Mouse (Mus musculus) 3T3-L1 (cell line): ENCODE measurements around the gene Kcnab2.
A peak's percentile ranks its signal among the peaks of the same experiment; 100 is the strongest.

Source experiments
- DNase-seq: peaks from one replicate; pipeline ENCODE4 v3.0.0-alpha.2; 2015; ENCODE audit warnings: low read depth, low spot score

The Kcnab2 gene

GRCm38 (mm10) chr4:152392192-152392591 lies 85.5 kb downstream of the Kcnab2 start:
- no peak for DNase-seq

DNA sequence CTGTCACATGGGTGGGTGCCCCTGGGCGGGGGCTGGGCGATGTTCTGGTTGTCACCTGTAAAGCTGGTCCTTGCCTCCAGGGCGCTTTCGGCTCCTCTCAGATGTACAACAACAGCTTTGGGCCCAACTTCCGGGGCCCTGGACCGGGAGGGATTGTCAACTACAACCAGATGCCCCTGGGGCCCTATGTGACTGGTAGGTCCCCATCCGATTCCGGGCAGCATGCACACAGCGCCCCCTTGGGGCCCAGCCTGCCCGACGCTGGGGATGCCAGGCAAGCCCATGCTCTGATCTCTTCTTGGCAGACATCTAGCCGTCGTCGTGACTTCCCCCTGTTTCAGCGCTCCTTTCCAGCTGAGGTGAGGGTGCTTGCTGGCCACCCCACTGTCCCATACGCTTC lies 92.0 kb downstream of the Kcnab2 start:
- no peak for DNase-seq

DNA sequence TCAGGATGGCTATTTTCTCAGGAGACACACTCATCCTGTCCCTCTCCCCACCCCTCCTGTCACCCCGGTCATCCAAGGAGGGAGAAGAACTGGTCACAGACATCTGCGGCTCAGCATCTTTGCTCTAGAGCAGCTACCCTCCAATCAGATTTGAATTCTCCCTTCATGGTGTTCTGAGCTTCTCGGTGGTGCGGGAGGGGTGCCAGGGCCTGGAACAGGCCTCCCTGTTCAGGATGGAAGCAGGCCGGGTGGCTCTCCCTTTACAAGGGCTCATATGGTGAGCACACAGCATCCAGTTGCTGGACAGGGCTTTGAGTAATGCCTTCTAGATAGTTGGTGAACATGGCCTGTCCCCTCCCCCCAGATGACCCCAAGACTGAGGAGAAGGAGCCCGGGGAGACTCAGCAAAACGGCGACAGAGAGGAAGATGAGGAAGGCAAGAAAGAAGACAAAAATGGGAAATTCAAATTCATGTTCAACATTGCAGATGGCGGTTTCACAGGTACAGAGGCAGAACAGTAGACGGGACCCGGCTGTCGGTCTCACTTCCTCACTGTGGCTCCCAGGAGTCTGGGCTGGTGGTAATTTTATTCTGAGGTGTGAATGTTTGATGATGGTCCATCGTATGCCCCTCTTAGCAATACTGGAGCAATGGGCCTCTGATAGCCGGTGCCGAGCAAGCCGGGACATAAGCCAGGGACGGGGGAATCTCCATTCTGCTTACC lies 95.0 kb downstream of the Kcnab2 start:
- DNase-seq, result no peak

DNA sequence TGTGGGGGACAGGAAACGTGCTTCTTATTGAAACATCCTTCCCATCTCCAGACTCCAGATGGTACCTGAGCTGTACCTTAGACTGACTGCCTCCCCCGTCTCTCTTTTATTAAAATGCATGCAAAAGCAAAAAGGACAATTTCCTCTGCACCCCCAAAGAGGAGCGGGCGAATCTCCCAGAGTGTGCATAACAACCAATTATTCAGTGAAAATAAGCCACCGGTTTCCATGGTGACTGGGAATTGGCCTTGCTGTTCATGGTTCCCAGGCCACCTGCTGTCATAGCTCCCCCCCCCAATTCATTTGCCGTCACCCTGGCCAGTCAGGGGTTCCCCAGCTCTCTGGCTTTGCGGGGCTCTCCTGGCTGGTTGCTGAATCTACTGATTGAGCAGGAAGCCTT lies 112.4 kb downstream of the Kcnab2 start:
- DNase-seq, result no peak

DNA sequence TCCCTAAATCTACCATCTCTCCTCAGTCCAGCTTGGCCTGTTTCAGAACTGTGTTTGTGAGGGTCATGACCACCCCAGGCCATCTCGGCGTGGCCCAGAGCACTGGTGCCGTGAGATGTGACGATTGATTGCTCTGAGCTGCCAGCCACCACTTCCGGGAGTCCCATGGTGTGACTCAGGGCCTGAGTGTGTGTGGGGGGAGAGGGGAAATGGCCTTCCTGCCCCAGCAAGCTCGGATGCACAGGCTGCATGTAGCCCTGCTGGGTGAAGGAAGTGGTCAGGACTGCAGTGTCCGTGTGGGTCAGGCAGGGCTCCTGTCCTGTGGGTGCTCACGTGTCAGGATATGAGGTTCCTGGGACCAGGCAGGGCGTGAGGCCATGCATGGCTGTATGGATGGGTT lies 115.5 kb downstream of the Kcnab2 start:
- peak; percentile 51 for DNase-seq

DNA sequence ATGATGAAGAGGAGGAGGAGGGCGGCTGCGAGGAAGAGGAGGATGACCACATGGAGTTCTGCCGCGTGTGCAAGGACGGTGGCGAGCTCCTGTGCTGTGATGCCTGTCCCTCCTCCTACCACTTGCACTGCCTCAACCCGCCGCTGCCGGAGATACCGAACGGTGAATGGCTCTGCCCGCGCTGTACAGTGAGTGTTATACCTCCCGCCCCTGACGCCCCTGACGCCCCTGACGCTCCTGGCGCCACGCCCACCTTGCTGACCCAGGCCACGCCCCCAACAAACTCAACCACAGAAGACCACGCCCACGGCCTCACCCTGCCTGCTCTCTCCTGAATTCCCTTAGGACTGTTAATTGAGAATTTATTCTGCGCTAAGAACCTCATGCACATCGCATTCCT lies 116.8 kb downstream of the Kcnab2 start:
- DNase-seq, result no peak

GRCm38 (mm10) chr4:152359700-152360099 lies 118.0 kb downstream of the Kcnab2 start:
- no peak for DNase-seq

GRCm38 (mm10) chr4:152355672-152356071 lies 122.0 kb downstream of the Kcnab2 start:
- DNase-seq, result no peak

GRCm38 (mm10) chr4:152353886-152354637 lies 123.6 kb downstream of the Kcnab2 start:
- DNase-seq, result peak; percentile 38

DNA sequence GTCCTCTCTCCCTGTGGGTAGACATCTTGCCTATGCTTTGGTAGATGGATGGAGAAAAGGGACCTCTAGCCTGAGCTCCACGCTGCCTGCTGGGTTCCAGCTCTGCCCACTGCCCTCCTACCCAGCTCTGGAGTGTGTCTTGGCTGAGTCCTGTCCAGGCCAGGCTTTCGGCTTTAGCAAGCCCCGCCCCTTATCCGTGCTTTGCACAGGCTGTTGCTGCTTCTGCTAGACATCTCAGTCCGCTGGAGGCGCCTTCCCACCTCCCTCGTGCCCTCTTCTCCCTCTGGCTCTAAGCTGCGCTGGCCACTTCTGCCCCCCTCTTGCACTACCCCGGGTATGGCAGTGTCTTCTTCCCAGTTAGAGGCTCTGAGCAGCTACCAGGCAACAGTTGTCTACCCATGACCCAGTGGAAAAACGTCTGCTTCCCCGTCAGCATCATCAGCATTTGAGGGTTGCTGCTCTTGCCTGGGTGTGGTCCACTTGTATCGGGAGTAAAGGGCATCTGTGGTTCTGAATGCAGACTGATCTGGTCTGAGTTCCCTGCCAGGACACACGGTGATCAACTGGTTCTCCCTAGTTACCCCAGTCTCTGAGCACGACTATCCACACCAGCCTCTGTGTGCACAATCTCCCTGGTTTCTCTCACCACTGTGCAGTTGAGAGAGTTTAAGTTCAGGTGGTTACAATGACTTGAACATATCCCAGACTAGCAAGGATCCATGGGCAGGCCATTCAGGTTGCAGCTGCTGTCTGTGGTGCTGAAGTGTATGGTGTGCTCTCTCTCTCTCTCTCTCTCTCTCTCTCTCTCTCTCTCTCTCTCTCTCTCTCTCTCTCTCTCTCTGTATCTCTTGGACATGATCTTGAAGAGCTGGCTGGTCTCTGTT lies 126.0 kb downstream of the Kcnab2 start:
- DNase-seq, result peak; percentile 59

- DNase-seq, result no peak
Measured at GRCm38 (mm10) chr4:152350722-152351421, 126.8 kb downstream of the Kcnab2 start.

GRCm38 (mm10) chr4:152349837-152350381 lies 127.8 kb downstream of the Kcnab2 start:
- DNase-seq, result no peak

DNA sequence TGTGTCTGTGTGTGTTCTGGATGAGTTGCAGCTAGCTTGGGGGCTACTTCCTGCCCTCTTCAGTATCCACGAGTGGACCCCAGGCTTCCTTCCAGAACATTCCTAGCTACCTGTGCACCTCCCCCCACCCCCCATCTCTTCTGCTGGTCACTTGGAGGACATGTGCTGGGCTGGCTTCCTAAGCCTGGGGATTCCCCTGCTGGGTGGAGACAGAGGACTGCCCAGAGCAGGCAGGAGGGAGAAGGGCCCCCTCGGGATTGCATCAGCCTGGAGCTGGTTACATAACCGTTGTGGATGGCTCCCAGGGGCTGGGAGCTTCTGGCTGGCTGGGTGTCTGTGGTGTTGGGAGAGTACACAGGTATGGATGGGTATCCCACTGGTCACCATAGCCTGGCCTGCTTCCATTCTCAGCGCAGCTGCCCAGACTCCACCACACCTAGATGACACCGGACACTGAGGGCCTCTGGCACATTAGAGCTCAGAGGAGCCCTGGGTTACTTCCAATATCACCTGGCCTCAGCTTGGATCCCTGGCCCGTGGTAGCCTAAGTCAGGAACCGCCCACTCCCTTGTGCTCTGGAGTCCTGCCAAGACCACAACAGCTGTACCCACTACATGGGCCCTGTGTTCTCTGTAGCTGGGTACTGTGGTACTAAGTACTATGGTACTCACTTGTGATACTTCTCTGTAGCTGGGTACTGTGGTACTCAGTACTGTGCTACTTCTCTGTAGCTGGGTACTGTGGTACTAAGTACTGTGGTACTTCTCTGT lies 132.4 kb downstream of the Kcnab2 start:
- peak; percentile 89 for DNase-seq

DNA sequence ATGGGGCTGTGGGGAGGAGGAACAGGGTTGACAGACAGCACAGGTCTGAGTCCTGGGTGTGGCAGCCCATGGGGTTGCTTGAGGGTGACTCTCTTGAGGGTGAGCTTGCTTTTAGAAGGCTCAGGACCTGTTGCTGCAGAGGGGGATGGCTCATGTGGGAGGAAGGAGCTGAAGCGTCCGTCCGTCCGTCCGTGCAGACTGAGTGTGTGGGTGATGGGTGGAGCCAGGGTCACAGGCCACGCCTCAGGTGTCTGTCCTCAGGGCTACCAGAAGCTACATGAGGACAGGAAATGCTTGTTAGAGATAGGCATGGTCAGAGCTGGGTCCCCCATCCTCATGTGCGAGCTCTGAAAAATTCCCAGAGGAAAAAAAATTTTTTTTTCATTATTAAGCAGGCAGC lies 133.0 kb downstream of the Kcnab2 start:
- DNase-seq, result no peak

GRCm38 (mm10) chr4:152343296-152343695 lies 134.4 kb downstream of the Kcnab2 start:
- peak; percentile 29 for DNase-seq
